Mouse (Mus musculus) ovary, postnatal 36 days (tissue): ENCODE results near the gene Rpl3l.
"Not testable (repeated sequence)": the region's sequence is repeated elsewhere in the genome, so short reads cannot be mapped to it uniquely, and the experiment has no call there.

Experiments
- DNase-seq: peaks from one replicate; pipeline ENCODE4 v3.0.0; 2022; ENCODE audit warnings: low spot score, mixed read lengths

The Rpl3l gene

GRCm38 (mm10) chr17:24727618-24728017 lies at the start of gene Rpl3l:
Gene Rpl3l, plus strand, starts transcription at chr17:24727820.
- no peak for DNase-seq

GRCm38 (mm10) chr17:24686514-24686913 lies 41.1 kb upstream of the Rpl3l start:
- DNase-seq = no peak

- DNase-seq = peak; percentile 63
These were observed 40.4 kb upstream of the Rpl3l start for GRCm38 (mm10) chr17:24687146-24687595.

- no peak for DNase-seq
These were observed 40.0 kb upstream of the Rpl3l start for GRCm38 (mm10) chr17:24687599-24687998.

GRCm38 (mm10) chr17:24689251-24690081 lies 38.2 kb upstream of the Rpl3l start, which contains the start of gene Syngr3:
Gene Syngr3, minus strand, starts transcription at chr17:24689955.
- DNase-seq = no peak

- DNase-seq = no peak
These were observed 35.2 kb upstream of the Rpl3l start for GRCm38 (mm10) chr17:24692385-24692784.

- no peak for DNase-seq
These were observed 32.2 kb upstream of the Rpl3l start for GRCm38 (mm10) chr17:24695326-24696010.

- peak; percentile 93 for DNase-seq
These were observed 31.5 kb upstream of the Rpl3l start, which contains the start of the genes Gfer and Noxo1 for GRCm38 (mm10) chr17:24696011-24696697. Gene Gfer, minus strand, starts transcription at chr17:24696156. Gene Noxo1, plus strand, starts transcription at chr17:24696234.

GRCm38 (mm10) chr17:24697985-24698384 lies 29.6 kb upstream of the Rpl3l start:
- no peak for DNase-seq

- no peak for DNase-seq
These were observed 28.9 kb upstream of the Rpl3l start for GRCm38 (mm10) chr17:24698715-24699114.

GRCm38 (mm10) chr17:24699473-24699872 lies 28.1 kb upstream of the Rpl3l start:
- DNase-seq = no peak

- DNase-seq = no peak
These were observed 26.4 kb upstream of the Rpl3l start for GRCm38 (mm10) chr17:24701251-24701650.

- DNase-seq = no peak
These were observed 21.8 kb upstream of the Rpl3l start for GRCm38 (mm10) chr17:24705821-24706220.

- peak; percentile 90 for DNase-seq
These were observed 20.4 kb upstream of the Rpl3l start, which contains the start of gene Tbl3 for GRCm38 (mm10) chr17:24706982-24707800. Gene Tbl3, minus strand, starts transcription at chr17:24707660.

GRCm38 (mm10) chr17:24707801-24708425 lies 19.7 kb upstream of the Rpl3l start:
- DNase-seq = no peak

GRCm38 (mm10) chr17:24708646-24709045 lies 19.0 kb upstream of the Rpl3l start:
- no peak for DNase-seq

- no peak for DNase-seq
These were observed 12.1 kb upstream of the Rpl3l start for GRCm38 (mm10) chr17:24715556-24715955.

GRCm38 (mm10) chr17:24716166-24716682 lies 11.4 kb upstream of the Rpl3l start:
- DNase-seq = no peak

- no peak for DNase-seq
These were observed 9.7 kb upstream of the Rpl3l start, which contains the start of the genes Rnf151 and Rps2 for GRCm38 (mm10) chr17:24717943-24718342. Gene Rnf151, minus strand, starts transcription at chr17:24718063. Gene Rps2, plus strand, starts transcription at chr17:24718116.

GRCm38 (mm10) chr17:24718938-24719337 lies 8.7 kb upstream of the Rpl3l start:
- not testable (repeated sequence) for DNase-seq
